Mouse (Mus musculus) mouse embryonic stem cell (cell line): ENCODE measurements around the gene Pitpnc1.

Experiments used
- in situ Hi-C, 2 experiments: fragments of 300-500 bp; cut with MboI; formaldehyde crosslinking; loops; 1 replicate in 1 of 2; 3 replicates in 1 of 2; pipeline ENCODE4 v1.14.3; 2019 to 2020; ENCODE audit warnings: low sequenced_read_pairs in 2 of 2, low pct_unique_long_range_greater_than_20kb in 1 of 2, mixed read lengths in 1 of 2; ENCODE audit not compliant: unreplicated experiment in 1 of 2

Pitpnc1 gene

DNA sequence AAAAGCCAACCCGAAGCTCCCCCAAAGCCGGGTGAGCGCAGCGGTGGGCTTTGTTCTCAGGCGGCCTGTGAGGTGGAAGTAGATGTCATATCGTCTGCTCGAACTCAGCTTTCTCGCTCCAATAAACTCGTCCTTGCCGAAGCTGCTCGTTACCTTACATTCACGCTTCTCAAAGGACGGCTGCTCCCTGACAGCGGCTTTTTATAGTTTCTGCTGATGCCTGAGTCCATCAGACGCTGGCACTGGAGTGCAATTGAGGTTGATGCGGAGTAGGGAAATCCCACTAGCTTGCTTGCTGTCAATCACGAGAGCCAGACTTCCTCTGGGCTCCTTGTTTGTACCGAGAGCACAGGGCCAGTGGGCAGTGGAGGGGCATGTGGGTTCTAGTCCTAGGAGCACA lies 147.3 kb downstream of the Pitpnc1 start:
- in situ Hi-C loops = no loop called here

DNA sequence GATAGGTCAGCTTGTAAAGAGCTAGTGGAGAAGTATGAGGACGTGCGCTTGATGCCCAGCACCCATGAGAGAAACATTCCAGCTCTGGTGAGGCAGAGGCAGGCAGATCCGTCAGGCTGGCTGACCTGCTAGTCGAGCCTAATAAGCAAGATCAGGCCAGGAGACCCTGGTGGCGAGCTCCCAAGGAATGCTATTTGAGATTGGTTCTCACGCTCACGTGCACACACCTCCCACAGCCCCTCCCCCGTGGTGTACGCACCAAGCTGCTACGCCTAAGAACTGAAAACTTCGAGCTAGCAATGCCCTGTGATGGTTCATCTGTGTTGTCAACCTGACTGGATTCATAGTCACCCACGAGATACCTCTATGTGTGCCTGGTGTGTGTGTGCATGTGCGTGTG lies 148.3 kb downstream of the Pitpnc1 start:
- in situ Hi-C loops = no loop called here

DNA sequence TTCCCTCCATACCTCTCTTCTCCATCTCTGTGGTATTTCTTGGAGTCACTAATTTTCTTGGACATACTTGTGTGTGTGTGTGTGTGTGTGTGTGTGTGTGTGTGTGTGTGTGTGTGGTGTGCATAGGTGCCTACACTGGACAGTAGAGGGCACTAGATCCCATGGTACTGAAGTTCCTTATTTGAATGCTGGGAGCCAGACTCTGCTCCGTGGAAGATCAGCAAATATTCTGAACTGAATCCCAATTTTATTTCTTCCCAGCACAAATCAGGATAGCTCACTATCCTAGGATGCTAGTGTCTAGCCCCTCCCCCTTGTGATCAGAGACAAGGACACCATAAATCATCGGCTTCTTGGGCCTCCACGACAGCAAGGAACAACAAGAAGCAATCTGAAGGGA lies 148.7 kb downstream of the Pitpnc1 start:
- in situ Hi-C loops = no loop called here

- in situ Hi-C loops = no loop called here
These were observed 150.6 kb downstream of the Pitpnc1 start for GRCm38 (mm10) chr11:107319861-107320260.

GRCm38 (mm10) chr11:107317653-107318281 lies 152.7 kb downstream of the Pitpnc1 start:
- in situ Hi-C loops = no loop called here

GRCm38 (mm10) chr11:107315475-107315874 lies 155.0 kb downstream of the Pitpnc1 start:
- in situ Hi-C loops = no loop called here

- in situ Hi-C loops = no loop called here
These were observed 160.0 kb downstream of the Pitpnc1 start for GRCm38 (mm10) chr11:107310338-107311121.

- in situ Hi-C loops = no loop called here
These were observed 164.3 kb downstream of the Pitpnc1 start for GRCm38 (mm10) chr11:107306170-107306569.

DNA sequence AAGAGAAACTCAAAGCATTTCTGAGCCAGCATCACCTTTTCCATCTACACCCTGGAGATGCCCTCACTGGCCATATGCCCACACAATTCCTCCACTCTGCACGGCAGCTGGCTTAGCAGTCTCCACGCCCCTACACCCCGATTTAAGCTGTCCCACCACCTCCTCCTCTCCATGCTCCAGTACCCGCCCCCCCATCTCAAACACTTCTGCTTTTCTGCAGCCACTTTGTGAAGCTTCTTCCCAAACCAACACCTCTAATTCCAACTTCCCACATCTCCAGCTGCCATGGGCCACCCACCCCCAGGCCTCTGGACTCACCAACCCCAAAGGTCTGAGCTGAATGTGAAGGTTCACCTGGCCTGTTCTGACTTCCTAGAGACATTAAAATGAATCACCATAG lies 168.4 kb downstream of the Pitpnc1 start:
- in situ Hi-C loops = no loop called here

- in situ Hi-C loops = no loop called here
These were observed 170.3 kb downstream of the Pitpnc1 start for GRCm38 (mm10) chr11:107300235-107300634.

- in situ Hi-C loops = no loop called here
These were observed 170.9 kb downstream of the Pitpnc1 start for GRCm38 (mm10) chr11:107299511-107300120.

- in situ Hi-C loops = no loop called here
These were observed 174.3 kb downstream of the Pitpnc1 start for GRCm38 (mm10) chr11:107296176-107296575.

GRCm38 (mm10) chr11:107292036-107292435 lies 178.5 kb downstream of the Pitpnc1 start:
- in situ Hi-C loops = no loop called here

DNA sequence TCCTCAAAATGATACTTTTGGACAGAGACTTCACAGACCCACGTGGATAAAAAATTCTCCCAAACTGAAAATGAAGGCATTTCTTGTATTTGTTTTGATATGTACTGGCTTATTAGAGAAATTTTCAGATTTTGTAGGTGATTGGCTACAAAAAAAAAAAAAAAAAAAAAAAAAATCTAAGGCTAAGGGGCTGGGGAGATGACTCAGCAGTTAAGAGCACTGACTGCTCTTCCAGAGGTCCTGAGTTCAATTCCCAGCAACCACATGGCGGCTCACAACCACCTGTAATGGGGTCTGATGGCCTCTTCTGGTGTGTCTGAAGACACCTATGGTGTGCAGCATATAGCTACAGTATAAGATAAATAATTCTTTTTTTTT lies 182.3 kb downstream of the Pitpnc1 start:
- in situ Hi-C loops = no loop called here

GRCm38 (mm10) chr11:107287215-107288185 lies 183.0 kb downstream of the Pitpnc1 start:
- in situ Hi-C loops = no loop called here

- in situ Hi-C loops = no loop called here
These were observed 184.8 kb downstream of the Pitpnc1 start for GRCm38 (mm10) chr11:107285731-107286130.

- in situ Hi-C loops = no loop called here
These were observed 186.9 kb downstream of the Pitpnc1 start for GRCm38 (mm10) chr11:107283632-107284031.

DNA sequence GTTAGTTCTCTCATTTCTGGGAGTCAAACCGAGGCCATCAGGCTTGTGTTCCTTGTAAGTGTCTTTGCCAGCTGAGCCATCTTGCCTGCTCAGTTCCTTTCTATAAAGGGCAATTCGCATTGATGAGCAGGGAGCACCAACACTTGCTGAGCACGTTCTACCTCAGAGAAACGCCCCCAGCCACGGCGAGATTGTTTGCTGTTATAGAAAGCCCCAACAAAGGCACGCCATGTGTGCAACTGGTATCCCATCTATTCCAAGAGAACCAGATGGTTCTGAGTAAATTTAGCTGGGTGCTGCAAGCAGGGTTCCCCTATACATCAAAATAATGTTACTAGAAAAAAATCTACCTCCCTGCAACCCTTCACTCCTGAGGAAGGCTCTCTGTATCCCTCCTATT lies 188.0 kb downstream of the Pitpnc1 start:
- in situ Hi-C loops = no loop called here

DNA sequence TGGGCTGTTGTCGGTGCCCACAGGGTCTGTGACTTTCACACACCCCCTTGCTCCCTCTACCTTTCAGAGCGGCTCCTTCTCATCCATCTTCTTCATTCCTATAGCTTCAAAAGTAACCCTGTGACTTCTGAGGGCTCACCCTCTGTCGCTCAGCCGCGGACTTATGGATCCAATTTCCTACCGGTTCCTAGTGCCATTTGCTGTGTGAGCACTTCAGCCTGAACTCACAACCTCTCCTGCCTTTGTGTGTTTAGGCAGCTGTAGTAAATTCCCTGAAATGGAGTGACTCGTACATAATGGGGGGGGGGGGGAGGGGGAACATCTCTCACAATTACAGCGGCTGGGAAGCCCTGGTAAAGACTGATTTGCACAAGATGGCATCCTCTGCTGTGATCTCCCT lies 191.2 kb downstream of the Pitpnc1 start:
- in situ Hi-C loops = loop anchor here in 1 of 2 experiments (5.0 kb wide), 1 partner anchor 193 kb away; the partner anchor contains the start of gene Pitpnc1
